Mouse (Mus musculus): ENCODE results near the gene Cpsf2. TPM values are rescaled to one million over a fixed set of nuclear protein-coding genes. Genes with fewer than 3 reads are reported as not detected.
"Not testable (repeated sequence)": the region's sequence is repeated elsewhere in the genome, so short reads cannot be mapped to it uniquely, and the experiment has no call there.

Gene Cpsf2
- total RNA-seq (2014; fragmentation: Nextera tagmentation) (91.5 and 91.8 TPM in 2 replicates), total RNA-seq (2017) (134 and 141 TPM in 2 replicates), polyA plus RNA-seq (2012) (25.0 and 27.6 TPM in 2 replicates)

GRCm38 (mm10) chr12:101975601-101976571 is at the start of gene Cpsf2:
Gene Cpsf2, plus strand, starts transcription at chr12:101975988.
- Histone ChIP-seq H3K4me1 (ENCODE audit: insufficient read depth, low read depth, low read length) (peaks cover 67% of the 10 kb centered on the region), H3K36me3 (replicated peaks) (peaks cover 43% of the 10 kb centered on the region), H3K27me3 (ENCODE audit: insufficient read depth, low read length) (no peaks in the 10 kb centered on the region), H3K4me3 (ENCODE audit: low read depth, low read length) (peak within 1 kb of the TSS; percentile 88), H3K9me3 (replicated peaks) (no peaks in the 10 kb centered on the region)
- DNase-seq (ENCODE audit: low spot score): peak; percentile 93
- ATAC-seq (ENCODE audit: extremely low read depth, insufficient number of reproducible peaks, low FRiP score, poor library complexity, severe bottlenecking): peak; percentile 55
- TF ChIP-seq POLR2AphosphoS5 (IDR thresholded peaks at IDR 0.05; ENCODE audit: insufficient replicate concordance, low read depth, low read length) (peak; percentile 26; the same call in 1 of the 2 replicates), CTCF (IDR thresholded peaks at IDR 0.05; ENCODE audit: low read depth, low read length) (no peak), GATA2 (IDR thresholded peaks at IDR 0.05; ENCODE audit: borderline replicate concordance, low read depth, low read length) (no peak), GATA1 (IDR thresholded peaks at IDR 0.05; ENCODE audit: borderline replicate concordance, low read length) (no peak), TAL1 (conservative IDR thresholded peaks at IDR 0.05; ENCODE audit: low read depth, low read length) (no peak)

- no peak for TF ChIP-seq POLR2AphosphoS5 (IDR thresholded peaks at IDR 0.05; ENCODE audit: insufficient replicate concordance, low read depth, low read length)
- TF ChIP-seq GATA2 (IDR thresholded peaks at IDR 0.05; ENCODE audit: borderline replicate concordance, low read depth, low read length): no peak
- TF ChIP-seq TAL1 (conservative IDR thresholded peaks at IDR 0.05; ENCODE audit: low read depth, low read length): no peak
- no peak for TF ChIP-seq CTCF (IDR thresholded peaks at IDR 0.05; ENCODE audit: low read depth, low read length)
- no peak for TF ChIP-seq GATA1 (IDR thresholded peaks at IDR 0.05; ENCODE audit: borderline replicate concordance, low read length)
- Histone ChIP-seq H3K4me3 (ENCODE audit: low read depth, low read length) (no peak overlapping the region), H3K27me3 (ENCODE audit: insufficient read depth, low read length) (no peaks in the 10 kb centered on the region), H3K4me1 (ENCODE audit: insufficient read depth, low read depth, low read length) (peaks cover 2% of the 10 kb centered on the region; the same call in 1 of the 2 replicates), H3K9me3 (replicated peaks) (no peaks in the 10 kb centered on the region), H3K36me3 (replicated peaks) (peaks cover 98% of the 10 kb centered on the region)
- DNase-seq (ENCODE audit: low spot score) (no peak), ATAC-seq (ENCODE audit: extremely low read depth, insufficient number of reproducible peaks, low FRiP score, poor library complexity, severe bottlenecking) (no peak)
These were observed 47.4 kb upstream of the Cpsf2 start for GRCm38 (mm10) chr12:101928423-101928822.

GRCm38 (mm10) chr12:101935223-101935622 is 40.6 kb upstream of the Cpsf2 start:
- H3K4me3 ChIP-seq (ENCODE audit: low read depth, low read length): no peak overlapping the region
- ATAC-seq (ENCODE audit: extremely low read depth, insufficient number of reproducible peaks, low FRiP score, poor library complexity, severe bottlenecking): no peak
- peaks cover 92% of the 10 kb centered on the region for H3K36me3 ChIP-seq (replicated peaks)
- TF ChIP-seq CTCF (IDR thresholded peaks at IDR 0.05; ENCODE audit: low read depth, low read length) (no peak), POLR2AphosphoS5 (IDR thresholded peaks at IDR 0.05; ENCODE audit: insufficient replicate concordance, low read depth, low read length) (no peak), TAL1 (conservative IDR thresholded peaks at IDR 0.05; ENCODE audit: low read depth, low read length) (no peak), GATA1 (IDR thresholded peaks at IDR 0.05; ENCODE audit: borderline replicate concordance, low read length) (no peak), GATA2 (IDR thresholded peaks at IDR 0.05; ENCODE audit: borderline replicate concordance, low read depth, low read length) (no peak)
- 0 out of 2 replicates have a peak, but pooled peaks cover 2% of the 10 kb centered on the region for H3K9me3 ChIP-seq (replicated peaks)
- no peaks in the 10 kb centered on the region for H3K27me3 ChIP-seq (ENCODE audit: insufficient read depth, low read length)
- no peak for DNase-seq (ENCODE audit: low spot score)
- H3K4me1 ChIP-seq (ENCODE audit: insufficient read depth, low read depth, low read length): peaks cover 2% of the 10 kb centered on the region; the same call in 1 of the 2 replicates

GRCm38 (mm10) chr12:101937572-101937971 is 38.2 kb upstream of the Cpsf2 start:
- no peak overlapping the region for H3K4me3 ChIP-seq (ENCODE audit: low read depth, low read length)
- peaks cover 91% of the 10 kb centered on the region for H3K36me3 ChIP-seq (replicated peaks)
- TF ChIP-seq TAL1 (conservative IDR thresholded peaks at IDR 0.05; ENCODE audit: low read depth, low read length) (no peak), POLR2AphosphoS5 (IDR thresholded peaks at IDR 0.05; ENCODE audit: insufficient replicate concordance, low read depth, low read length) (no peak), GATA1 (IDR thresholded peaks at IDR 0.05; ENCODE audit: borderline replicate concordance, low read length) (no peak), GATA2 (IDR thresholded peaks at IDR 0.05; ENCODE audit: borderline replicate concordance, low read depth, low read length) (no peak), CTCF (IDR thresholded peaks at IDR 0.05; ENCODE audit: low read depth, low read length) (no peak)
- peaks cover 11% of the 10 kb centered on the region for H3K4me1 ChIP-seq (ENCODE audit: insufficient read depth, low read depth, low read length)
- ATAC-seq (ENCODE audit: extremely low read depth, insufficient number of reproducible peaks, low FRiP score, poor library complexity, severe bottlenecking) (no peak), DNase-seq (ENCODE audit: low spot score) (no peak)
- H3K27me3 ChIP-seq (ENCODE audit: insufficient read depth, low read length): no peaks in the 10 kb centered on the region
- peaks cover 4% of the 10 kb centered on the region; the same call in 1 of the 2 replicates for H3K9me3 ChIP-seq (replicated peaks)

GRCm38 (mm10) chr12:101947986-101948385 is 27.8 kb upstream of the Cpsf2 start:
- peaks cover 10% of the 10 kb centered on the region for H3K4me1 ChIP-seq (ENCODE audit: insufficient read depth, low read depth, low read length)
- TF ChIP-seq POLR2AphosphoS5 (IDR thresholded peaks at IDR 0.05; ENCODE audit: insufficient replicate concordance, low read depth, low read length) (no peak), CTCF (IDR thresholded peaks at IDR 0.05; ENCODE audit: low read depth, low read length) (no peak), TAL1 (conservative IDR thresholded peaks at IDR 0.05; ENCODE audit: low read depth, low read length) (no peak), GATA2 (IDR thresholded peaks at IDR 0.05; ENCODE audit: borderline replicate concordance, low read depth, low read length) (no peak), GATA1 (IDR thresholded peaks at IDR 0.05; ENCODE audit: borderline replicate concordance, low read length) (no peak)
- peaks cover 82% of the 10 kb centered on the region for H3K36me3 ChIP-seq (replicated peaks)
- H3K4me3 ChIP-seq (ENCODE audit: low read depth, low read length): no peak overlapping the region
- no peaks in the 10 kb centered on the region for H3K9me3 ChIP-seq (replicated peaks)
- no peak for DNase-seq (ENCODE audit: low spot score)
- H3K27me3 ChIP-seq (ENCODE audit: insufficient read depth, low read length): no peaks in the 10 kb centered on the region
- ATAC-seq (ENCODE audit: extremely low read depth, insufficient number of reproducible peaks, low FRiP score, poor library complexity, severe bottlenecking): no peak

- Histone ChIP-seq H3K4me1 (ENCODE audit: insufficient read depth, low read depth, low read length) (peaks cover 10% of the 10 kb centered on the region), H3K27me3 (ENCODE audit: insufficient read depth, low read length) (no peaks in the 10 kb centered on the region), H3K36me3 (replicated peaks) (peaks cover 79% of the 10 kb centered on the region), H3K4me3 (ENCODE audit: low read depth, low read length) (no peak overlapping the region), H3K9me3 (replicated peaks) (no peaks in the 10 kb centered on the region)
- no peak for ATAC-seq (ENCODE audit: extremely low read depth, insufficient number of reproducible peaks, low FRiP score, poor library complexity, severe bottlenecking)
- DNase-seq (ENCODE audit: low spot score): no peak
- TF ChIP-seq CTCF (IDR thresholded peaks at IDR 0.05; ENCODE audit: low read depth, low read length) (no peak), GATA2 (IDR thresholded peaks at IDR 0.05; ENCODE audit: borderline replicate concordance, low read depth, low read length) (no peak), TAL1 (conservative IDR thresholded peaks at IDR 0.05; ENCODE audit: low read depth, low read length) (no peak), GATA1 (IDR thresholded peaks at IDR 0.05; ENCODE audit: borderline replicate concordance, low read length) (no peak), POLR2AphosphoS5 (IDR thresholded peaks at IDR 0.05; ENCODE audit: insufficient replicate concordance, low read depth, low read length) (no peak)
These were observed 27.0 kb upstream of the Cpsf2 start for GRCm38 (mm10) chr12:101948801-101949200.

GRCm38 (mm10) chr12:101955821-101956220 is 20.0 kb upstream of the Cpsf2 start:
- not testable (repeated sequence) for H3K4me3 ChIP-seq (ENCODE audit: low read depth, low read length); H3K27me3 ChIP-seq (ENCODE audit: insufficient read depth, low read length); DNase-seq (ENCODE audit: low spot score); ATAC-seq (ENCODE audit: extremely low read depth, insufficient number of reproducible peaks, low FRiP score, poor library complexity, severe bottlenecking); H3K9me3 ChIP-seq (replicated peaks)
- Histone ChIP-seq H3K36me3 (replicated peaks) (peaks cover 45% of the 10 kb centered on the region), H3K4me1 (ENCODE audit: insufficient read depth, low read depth, low read length) (peaks cover 35% of the 10 kb centered on the region)

Data from G1E (cell line).